Mouse (Mus musculus) heart, postnatal 0 days (tissue): Measurements from ENCODE around the gene Hoxb5. TPM values are rescaled to one million over a fixed set of nuclear protein-coding genes. Genes with fewer than 3 reads are reported as not detected.

ENCODE experiments used
- ATAC-seq: fragments of 200-750 bp; cut with Nextera tagmentation; 2 replicates; pipeline ENCODE4 v1.8.0; 2017; ENCODE audit warnings: low read depth, moderate number of reproducible peaks, moderate library complexity; ENCODE audit not compliant: insufficient read depth
- DNase-seq: peaks from one replicate; pipeline ENCODE4 v3.0.0-alpha.2; 2016; ENCODE audit warnings: low spot score
- H3K27ac ChIP-seq: fragments of 300-500 bp; sonication (generic); 2 replicates; pipeline ENCODE4 v1.5.1; 2014; ENCODE audit warnings: low read depth, mild to moderate bottlenecking
- H3K27me3 ChIP-seq: fragments of 300-500 bp; sonication (generic); 2 replicates; pipeline ENCODE4 v1.6.1; 2014; ENCODE audit warnings: low read length, mixed read lengths; ENCODE audit not compliant: control insufficient read depth, insufficient read depth
- H3K36me3 ChIP-seq: fragments of 300-500 bp; sonication (generic); replicated peaks from 2 replicates; pipeline ENCODE4 v1.6.1; 2014; ENCODE audit warnings: low read length, mixed read lengths; ENCODE audit not compliant: control insufficient read depth, insufficient read depth
- H3K4me1 ChIP-seq: fragments of 300-500 bp; sonication (generic); 2 replicates; pipeline ENCODE4 v1.6.1; 2014; ENCODE audit warnings: antibody characterized with exemption; ENCODE audit not compliant: control insufficient read depth, insufficient read depth
- H3K4me2 ChIP-seq: fragments of 300-500 bp; sonication (generic); 2 replicates; pipeline ENCODE4 v1.6.1; 2014; ENCODE audit warnings: low read depth, mild to moderate bottlenecking, low read length, moderate library complexity
- H3K4me3 ChIP-seq: fragments of 300-500 bp; sonication (generic); 2 replicates; pipeline ENCODE4 v1.5.1; 2014; ENCODE audit warnings: low read depth, low read length
- H3K9ac ChIP-seq: fragments of 300-500 bp; sonication (generic); replicated peaks from 2 replicates; pipeline ENCODE4 v1.6.1; 2014; ENCODE audit warnings: low read depth, low read length, mixed read lengths
- H3K9me3 ChIP-seq: fragments of 300-500 bp; sonication (generic); replicated peaks from 2 replicates; pipeline ENCODE4 v1.6.1; 2016; ENCODE audit warnings: low read length; ENCODE audit not compliant: control insufficient read depth
- CTCF ChIP-seq: IDR thresholded peaks from 2 replicates; pipeline ENCODE4 v1.5.1; 2016; ENCODE audit warnings: antibody characterized with exemption, control low read depth, low read depth
- EP300 ChIP-seq: IDR thresholded peaks from 2 replicates; pipeline ENCODE4 v1.6.1; 2016; ENCODE audit warnings: antibody characterized with exemption, low read depth
- WGBS: fragments of 180-500 bp; shearing (Covaris S2); extraction: QIAGEN DNeasy Blood & Tissue Kit; methylation state at CpG from one replicate; pipeline ENCODE4 v1.1.7; 2014; 5-methylcytosine and 5-hydroxymethylcytosine counted together
- polyA plus RNA-seq: library from polyadenylated mRNA; unstranded; fragments of >200 nt; fragmentation: Nextera tagmentation; extraction: Ambion mirVana; gene quantifications from 2 replicates; pipeline ENCODE4 v1.2.1, GENCODE M21; 2015
- total RNA-seq: library from RNA; depleted of rRNA; stranded (reverse); fragments of >200 nt; gene quantifications from 2 replicates; pipeline ENCODE4 v1.2.3, GENCODE M21; 2014; ENCODE audit warnings: low replicate concordance

The Hoxb5 gene
- total and polyA plus RNA-seq, 2 experiments from 2014 or later, result 0.08 to 0.19 TPM

- no peaks in the 10 kb centered on the region for H3K9me3 ChIP-seq
- H3K4me3 ChIP-seq, result peak overlapping the region; percentile 45
- DNase-seq (no peak), ATAC-seq (0 out of 2 replicates have a peak, but pooled peaks have one; percentile 8)
- H3K9ac ChIP-seq, result peak overlapping the region; percentile 40; the same call in 1 of the 2 replicates
- H3K27me3 ChIP-seq, result peaks cover 96% of the 10 kb centered on the region
- no peaks in the 10 kb centered on the region for H3K36me3 ChIP-seq
- 3% methylated on average over 35 of the region's 36 CpGs for WGBS
- H3K27ac ChIP-seq, result peak overlapping the region; percentile 20; the same call in 1 of the 2 replicates
- H3K4me1 ChIP-seq, result no peaks in the 10 kb centered on the region
- H3K4me2 ChIP-seq, result peak overlapping the region; percentile 55
- TF ChIP-seq CTCF (no peak), EP300 (no peak)
Observed at GRCm38 (mm10) chr11:96340698-96341365, 37.7 kb downstream of the Hoxb5 start.

- 2% methylated on average over 40 of the region's 40 CpGs for WGBS
- Histone ChIP-seq H3K27me3 (peaks cover 96% of the 10 kb centered on the region), H3K27ac (peak overlapping the region; percentile 54), H3K4me3 (peak overlapping the region; percentile 45), H3K9me3 (no peaks in the 10 kb centered on the region), H3K4me2 (peak overlapping the region; percentile 55), H3K4me1 (no peaks in the 10 kb centered on the region), H3K9ac (no peak overlapping the region; the same call in 1 of the 2 replicates), H3K36me3 (no peaks in the 10 kb centered on the region)
- TF ChIP-seq CTCF, result no peak
- no peak for TF ChIP-seq EP300
- DNase-seq (no peak), ATAC-seq (no peak)
Observed at GRCm38 (mm10) chr11:96341701-96342575, 38.8 kb downstream of the Hoxb5 start.

GRCm38 (mm10) chr11:96342576-96342930, 39.4 kb downstream of the Hoxb5 start:
- H3K27me3 ChIP-seq, result peaks cover 96% of the 10 kb centered on the region
- H3K4me3 ChIP-seq, result peak overlapping the region; percentile 45; the same call in 1 of the 2 replicates
- ATAC-seq, result no peak
- no peaks in the 10 kb centered on the region for H3K36me3 ChIP-seq
- no peaks in the 10 kb centered on the region for H3K9me3 ChIP-seq
- H3K4me2 ChIP-seq, result peak overlapping the region; percentile 55; the same call in 1 of the 2 replicates
- no peaks in the 10 kb centered on the region for H3K4me1 ChIP-seq
- 17% methylated on average over 4 of the region's 4 CpGs for WGBS
- no peak for TF ChIP-seq EP300
- no peak for TF ChIP-seq CTCF
- DNase-seq, result no peak
- H3K9ac ChIP-seq, result no peak overlapping the region
- no peak overlapping the region for H3K27ac ChIP-seq

GRCm38 (mm10) chr11:96343206-96343745, 40.1 kb downstream of the Hoxb5 start:
- WGBS, result 62% methylated on average over 2 of the region's 2 CpGs
- DNase-seq, result no peak
- Histone ChIP-seq H3K4me3 (no peak overlapping the region), H3K4me1 (no peaks in the 10 kb centered on the region), H3K9me3 (no peaks in the 10 kb centered on the region), H3K4me2 (no peak overlapping the region), H3K27ac (no peak overlapping the region), H3K36me3 (no peaks in the 10 kb centered on the region), H3K9ac (no peak overlapping the region), H3K27me3 (peaks cover 96% of the 10 kb centered on the region)
- TF ChIP-seq EP300 (no peak), CTCF (no peak)
- no peak for ATAC-seq

GRCm38 (mm10) chr11:96344061-96344877, 41.1 kb downstream of the Hoxb5 start:
- ATAC-seq, result no peak
- no peaks in the 10 kb centered on the region for H3K36me3 ChIP-seq
- no peak overlapping the region for H3K9ac ChIP-seq
- H3K9me3 ChIP-seq, result no peaks in the 10 kb centered on the region
- no peak overlapping the region for H3K4me2 ChIP-seq
- no peak for DNase-seq
- WGBS, result 30% methylated on average over 37 of the region's 40 CpGs
- no peak overlapping the region for H3K4me3 ChIP-seq
- H3K27ac ChIP-seq, result no peak overlapping the region
- H3K27me3 ChIP-seq, result peaks cover 96% of the 10 kb centered on the region
- H3K4me1 ChIP-seq, result no peaks in the 10 kb centered on the region
- no peak for TF ChIP-seq CTCF
